11 mouse cellular contexts compared by ENCODE assay signal in genomic region chr11:60317376-60318102, GRCm38 (mm10). TPM values are rescaled to one million over a fixed set of nuclear protein-coding genes. Genes with fewer than 3 reads are reported as not detected.
DNase-seq lines count a peak whose midpoint lies in the region; ATAC-seq and TF ChIP-seq lines count a peak whose summit lies in the region.
"Had no signal": no experiment of that assay in that cellular context is flagged by ENCODE, and none has a peak within 500 bp of the region (broad histone marks: within the 10 kb centered on the region; RNA-seq: fewer than 3 reads in every experiment).

No protein-coding gene starts in this region.

- no peak for TF ChIP-seq POLR2A in limb, embryonic 14.5 days (IDR thresholded peaks at IDR 0.05; ENCODE audit: borderline replicate concordance, extremely low read depth, insufficient read depth, insufficient read length)

- H3K27ac ChIP-seq in embryonic facial prominence, embryonic 13.5 days, result peak overlapping the region; percentile 17; the same call in 1 of the 2 replicates
- H3K27ac ChIP-seq in embryonic facial prominence, embryonic 10.5 days (replicated peaks), result no peak overlapping the region
- H3K27ac ChIP-seq in limb, embryonic 11.5 days (replicated peaks; ENCODE audit: low read depth, low read length), result 0 out of 2 replicates have a peak overlapping the region, but pooled peaks have one; percentile 8
- H3K27ac ChIP-seq in limb, embryonic 10.5 days, result no peak overlapping the region
- peak overlapping the region; percentile 28 for H3K27ac ChIP-seq in limb, embryonic 14.5 days (replicated peaks; ENCODE audit: low read depth, low read length)
- H3K27ac ChIP-seq in heart, embryonic 10.5 days, result no peak overlapping the region
- H3K27ac ChIP-seq: liver, embryonic 14.5 days had no signal

- no peak overlapping the region for H3K9ac ChIP-seq in embryonic facial prominence, embryonic 13.5 days
- no peak overlapping the region for H3K9ac ChIP-seq in limb, embryonic 11.5 days (ENCODE audit: low read length)
- peak overlapping the region; percentile 3; the same call in 1 of the 2 replicates for H3K9ac ChIP-seq in limb, embryonic 14.5 days (ENCODE audit: low read depth, low read length, severe bottlenecking)

- no peaks in the 10 kb centered on the region for H3K36me3 ChIP-seq in embryonic facial prominence, embryonic 13.5 days
- no peaks in the 10 kb centered on the region for H3K36me3 ChIP-seq in embryonic facial prominence, embryonic 10.5 days (replicated peaks)
- no peaks in the 10 kb centered on the region for H3K36me3 ChIP-seq in limb, embryonic 11.5 days (ENCODE audit: control insufficient read depth, insufficient read depth, low read length)
- no peaks in the 10 kb centered on the region for H3K36me3 ChIP-seq in limb, embryonic 10.5 days
- no peaks in the 10 kb centered on the region for H3K36me3 ChIP-seq in limb, embryonic 14.5 days (ENCODE audit: control insufficient read depth, insufficient read depth, low read length)
- H3K36me3 ChIP-seq in heart, embryonic 10.5 days, result peaks cover 5% of the 10 kb centered on the region; the same call in 1 of the 2 replicates

- 68% methylated on average over 7 of the region's 7 CpGs for WGBS in embryonic facial prominence, embryonic 13.5 days
- 84% methylated on average over 7 of the region's 7 CpGs for WGBS in embryonic facial prominence, embryonic 10.5 days
- WGBS in limb, embryonic 11.5 days, result 67% methylated on average over 7 of the region's 7 CpGs
- WGBS in limb, embryonic 10.5 days, result 74% methylated on average over 7 of the region's 7 CpGs
- 48% methylated on average over 7 of the region's 7 CpGs for WGBS in limb, embryonic 14.5 days
- WGBS in heart, embryonic 10.5 days, result 81% methylated on average over 7 of the region's 7 CpGs

- no peak for ATAC-seq in embryonic facial prominence, embryonic 13.5 days (ENCODE audit: insufficient number of reproducible peaks, insufficient read depth, low FRiP score, low TSS enrichment, low read depth)
- ATAC-seq in limb, embryonic 11.5 days (ENCODE audit: insufficient number of reproducible peaks, low FRiP score, low TSS enrichment, low read depth), result no peak
- ATAC-seq in limb, embryonic 14.5 days (ENCODE audit: low FRiP score, low read depth), result no peak
- ATAC-seq: intestine, embryonic 16.5 days had no signal

- no peaks in the 10 kb centered on the region for H3K27me3 ChIP-seq in embryonic facial prominence, embryonic 13.5 days
- H3K27me3 ChIP-seq in embryonic facial prominence, embryonic 10.5 days (replicated peaks; ENCODE audit: low read depth, poor library complexity, severe bottlenecking), result no peaks in the 10 kb centered on the region
- H3K27me3 ChIP-seq in limb, embryonic 11.5 days (ENCODE audit: control insufficient read depth, insufficient read depth, low read length), result no peaks in the 10 kb centered on the region
- no peaks in the 10 kb centered on the region for H3K27me3 ChIP-seq in limb, embryonic 10.5 days (ENCODE audit: low read depth, poor library complexity, severe bottlenecking)
- no peaks in the 10 kb centered on the region for H3K27me3 ChIP-seq in limb, embryonic 14.5 days (ENCODE audit: control insufficient read depth, insufficient read depth, low read length)
- H3K27me3 ChIP-seq in heart, embryonic 10.5 days (ENCODE audit: insufficient read depth, poor library complexity, severe bottlenecking), result no peaks in the 10 kb centered on the region

- no peak overlapping the region for H3K4me3 ChIP-seq in embryonic facial prominence, embryonic 13.5 days
- H3K4me3 ChIP-seq in embryonic facial prominence, embryonic 10.5 days, result no peak overlapping the region
- H3K4me3 ChIP-seq in limb, embryonic 11.5 days (ENCODE audit: low read depth, low read length), result no peak overlapping the region
- H3K4me3 ChIP-seq in limb, embryonic 10.5 days, result no peak overlapping the region
- no peak overlapping the region for H3K4me3 ChIP-seq in limb, embryonic 14.5 days (replicated peaks; ENCODE audit: low read length)
- no peak overlapping the region for H3K4me3 ChIP-seq in heart, embryonic 10.5 days

- no peak overlapping the region for H3K4me2 ChIP-seq in embryonic facial prominence, embryonic 13.5 days
- H3K4me2 ChIP-seq in limb, embryonic 11.5 days (ENCODE audit: low read depth, severe bottlenecking), result no peak overlapping the region
- no peak overlapping the region for H3K4me2 ChIP-seq in limb, embryonic 14.5 days (replicated peaks; ENCODE audit: low read depth, low read length, severe bottlenecking)

- peaks cover 42% of the 10 kb centered on the region for H3K4me1 ChIP-seq in embryonic facial prominence, embryonic 13.5 days
- peaks cover 12% of the 10 kb centered on the region for H3K4me1 ChIP-seq in embryonic facial prominence, embryonic 10.5 days
- H3K4me1 ChIP-seq in limb, embryonic 11.5 days (ENCODE audit: control insufficient read depth, insufficient read depth, low read length), result no peaks in the 10 kb centered on the region
- H3K4me1 ChIP-seq in limb, embryonic 10.5 days, result peaks cover 17% of the 10 kb centered on the region
- H3K4me1 ChIP-seq in limb, embryonic 14.5 days (ENCODE audit: control insufficient read depth, insufficient read depth, low read length), result peaks cover 45% of the 10 kb centered on the region
- H3K4me1 ChIP-seq in heart, embryonic 10.5 days, result peaks cover 25% of the 10 kb centered on the region

- no peak for DNase-seq in embryonic facial prominence, embryonic 10.5 days (ENCODE audit: low spot score)
- DNase-seq in limb, embryonic 11.5 days (ENCODE audit: low spot score), result no peak
- no peak for DNase-seq in limb, embryonic 10.5 days (ENCODE audit: low spot score)
- DNase-seq in fibroblast of lung, adult 2 months (ENCODE audit: low read depth), result peak; percentile 75
- no peak for DNase-seq in limb, embryonic 14.5 days (ENCODE audit: low spot score)
- DNase-seq in spleen, adult 18-20 months, result no peak
- DNase-seq in heart, embryonic 10.5 days (ENCODE audit: low spot score), result no peak
- DNase-seq: cerebellum, postnatal 14 days had no signal

- no peaks in the 10 kb centered on the region for H3K9me3 ChIP-seq in embryonic facial prominence, embryonic 13.5 days
- no peaks in the 10 kb centered on the region for H3K9me3 ChIP-seq in embryonic facial prominence, embryonic 10.5 days
- H3K9me3 ChIP-seq in limb, embryonic 11.5 days (ENCODE audit: control insufficient read depth, low read length), result no peaks in the 10 kb centered on the region
- no peaks in the 10 kb centered on the region for H3K9me3 ChIP-seq in limb, embryonic 10.5 days (replicated peaks)
- H3K9me3 ChIP-seq in limb, embryonic 14.5 days (ENCODE audit: control insufficient read depth, low read length), result no peaks in the 10 kb centered on the region
- no peaks in the 10 kb centered on the region for H3K9me3 ChIP-seq in heart, embryonic 10.5 days

RNA-seq across cellular contexts. Expression of gene Tom1l2, which starts 35.2 kb away (rescaled TPM):
- polyA plus RNA-seq in embryonic facial prominence, embryonic 13.5 days (2015; fragmentation: Nextera tagmentation; extraction: Ambion mirVana), result 27.8 and 29.5 TPM in 2 replicates
- 20.4 and 21.0 TPM in 2 replicates for polyA plus RNA-seq in embryonic facial prominence, embryonic 10.5 days (2016; fragmentation: Nextera tagmentation; extraction: Ambion mirVana)
- 10.6 and 12.2 TPM in 2 replicates for polyA plus RNA-seq in limb, embryonic 11.5 days (2014; fragmentation: Nextera tagmentation; extraction: Ambion mirVana)
- polyA plus RNA-seq in limb, embryonic 10.5 days (2016; fragmentation: Nextera tagmentation; extraction: Ambion mirVana), result 12.6 and 18.9 TPM in 2 replicates
- polyA plus RNA-seq in limb, embryonic 14.5 days (2012; rRNA removed), result 36.0 and 49.8 TPM in 2 replicates
- 21.5 and 22.4 TPM in 2 replicates for polyA plus RNA-seq in limb, embryonic 14.5 days (2014; fragmentation: Nextera tagmentation; extraction: Ambion mirVana)
- polyA plus RNA-seq in heart, embryonic 10.5 days (2016; fragmentation: Nextera tagmentation; extraction: Ambion mirVana), result 19.3 and 28.4 TPM in 2 replicates

RNA-seq across cellular contexts. Expression of gene Drc3, which starts 35.6 kb away (rescaled TPM):
- polyA plus RNA-seq in embryonic facial prominence, embryonic 13.5 days (2015; fragmentation: Nextera tagmentation; extraction: Ambion mirVana), result 2.4 and 2.7 TPM in 2 replicates
- polyA plus RNA-seq in embryonic facial prominence, embryonic 10.5 days (2016; fragmentation: Nextera tagmentation; extraction: Ambion mirVana), result 1.2 and 1.6 TPM in 2 replicates
- polyA plus RNA-seq in limb, embryonic 11.5 days (2014; fragmentation: Nextera tagmentation; extraction: Ambion mirVana), result 1.4 and 1.9 TPM in 2 replicates
- 1.0 and 1.1 TPM in 2 replicates for polyA plus RNA-seq in limb, embryonic 10.5 days (2016; fragmentation: Nextera tagmentation; extraction: Ambion mirVana)
- 1.9 and 2.5 TPM in 2 replicates for polyA plus RNA-seq in limb, embryonic 14.5 days (2012; rRNA removed)
- 1.3 and 2.9 TPM in 2 replicates for polyA plus RNA-seq in limb, embryonic 14.5 days (2014; fragmentation: Nextera tagmentation; extraction: Ambion mirVana)
- polyA plus RNA-seq in heart, embryonic 10.5 days (2016; fragmentation: Nextera tagmentation; extraction: Ambion mirVana), result 1.0 and 2.0 TPM in 2 replicates

Comparison
In these comparisons a context has a peak if more than half of its experiments do, and no peak if none do; other contexts are left out.
1. H3K27ac ChIP-seq: peak in embryonic facial prominence, embryonic 13.5 days (single experiment), limb, embryonic 11.5 days (single experiment) and limb, embryonic 14.5 days (single experiment); none in embryonic facial prominence, embryonic 10.5 days (single experiment), limb, embryonic 10.5 days (single experiment) and heart, embryonic 10.5 days (single experiment).